1 mouse cellular context compared by ENCODE assay signal in genomic region chr5:108076833-108077540, GRCm38 (mm10).
TF ChIP-seq lines count a peak whose summit lies in the region.

No protein-coding gene starts in this region.

TF ChIP-seq in ES-E14, 5 proteins besides CTCF, POLR2A, EP300 and RAD21:
- peak; percentile 5; the same call in 1 of the 2 replicates for TF ChIP-seq CHD2 (IDR thresholded peaks at IDR 0.05; ENCODE audit: low read depth, low read length)
- TF ChIP-seq HCFC1 (IDR thresholded peaks at IDR 0.05; ENCODE audit: borderline replicate concordance, insufficient read depth, low read length), result no peak
TF ChIP-seq in ES-E14: peak in this region for 1.
